Mouse (Mus musculus) monocyte, adult 5-6 weeks (primary cell): ENCODE data around the gene Hhat. TPM values are rescaled to one million over a fixed set of nuclear protein-coding genes. Genes with fewer than 3 reads are reported as not detected.

ENCODE experiments used
- ATAC-seq: fragments of 153-309, 156-312 bp; replicated peaks from 2 replicates; pipeline ENCODE4 v1.8.0; 2017; ENCODE audit warnings: mild to moderate bottlenecking; ENCODE audit not compliant: low TSS enrichment, insufficient number of reproducible peaks, severe bottlenecking, poor library complexity, low FRiP score
- total RNA-seq: library from RNA; stranded (forward); fragments of 200-1000, 200-491, 200-594 nt; gene quantifications from 3 replicates; pipeline ENCODE4 v1.2.3, GENCODE M21; 2017

Hhat gene
- total RNA-seq, 1 experiment from 2014 or later, result 1.7 TPM

DNA sequence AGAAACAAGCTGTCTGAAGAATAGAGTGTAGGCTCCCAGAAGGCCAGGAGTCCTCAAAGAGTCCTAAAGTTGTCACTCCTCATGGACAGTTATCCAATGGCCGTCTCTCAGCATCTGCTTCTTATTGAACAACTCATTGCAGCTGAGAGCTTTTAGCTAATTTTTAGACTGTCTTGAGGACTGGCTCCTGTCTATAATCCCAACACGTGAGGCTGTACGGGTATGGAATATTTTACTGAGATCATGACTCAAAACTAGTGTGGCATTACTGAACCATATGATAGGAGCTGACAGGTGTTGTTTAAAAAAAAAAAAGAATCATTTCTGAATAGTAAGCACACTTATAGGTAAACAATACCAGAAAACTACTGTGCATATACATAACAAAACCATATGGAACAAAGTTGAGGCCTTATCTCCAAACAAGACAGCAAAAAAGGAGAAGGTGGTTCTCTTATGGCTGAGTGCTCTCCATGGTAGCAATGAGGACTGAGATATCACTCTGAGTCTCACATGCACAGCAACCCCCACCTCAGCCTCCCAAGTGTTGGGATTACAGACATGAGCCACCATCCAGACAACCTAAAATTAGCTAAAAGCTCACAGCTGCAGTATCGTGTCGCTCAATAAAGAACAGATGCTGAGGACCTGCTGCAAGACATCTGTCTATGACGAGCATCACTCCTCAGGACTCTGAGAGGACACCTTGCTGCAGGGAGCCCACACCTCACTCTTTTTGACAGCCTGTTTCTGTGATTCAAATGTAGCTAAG, 21.6 kb downstream of the Hhat start:
- no peak for ATAC-seq

DNA sequence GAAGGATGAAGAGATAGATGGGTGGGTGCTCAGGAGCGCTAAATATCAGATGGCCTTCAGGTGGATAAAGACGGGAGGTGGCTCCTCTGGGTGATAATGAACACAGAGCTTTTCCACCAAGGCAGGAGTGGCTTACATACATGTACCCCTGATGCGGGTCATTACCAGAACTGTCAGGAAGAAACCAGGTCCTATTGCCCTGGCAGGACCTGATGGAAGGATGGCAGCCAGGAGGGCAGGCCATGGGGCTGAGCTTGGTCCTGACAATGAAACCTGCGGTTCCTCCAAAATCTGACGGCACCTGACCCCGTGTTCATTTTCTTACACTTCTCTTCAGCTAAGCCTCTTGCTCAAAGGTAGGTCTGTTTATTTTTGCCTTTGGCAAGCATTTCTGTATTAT, 24.8 kb downstream of the Hhat start:
- ATAC-seq, result no peak

DNA sequence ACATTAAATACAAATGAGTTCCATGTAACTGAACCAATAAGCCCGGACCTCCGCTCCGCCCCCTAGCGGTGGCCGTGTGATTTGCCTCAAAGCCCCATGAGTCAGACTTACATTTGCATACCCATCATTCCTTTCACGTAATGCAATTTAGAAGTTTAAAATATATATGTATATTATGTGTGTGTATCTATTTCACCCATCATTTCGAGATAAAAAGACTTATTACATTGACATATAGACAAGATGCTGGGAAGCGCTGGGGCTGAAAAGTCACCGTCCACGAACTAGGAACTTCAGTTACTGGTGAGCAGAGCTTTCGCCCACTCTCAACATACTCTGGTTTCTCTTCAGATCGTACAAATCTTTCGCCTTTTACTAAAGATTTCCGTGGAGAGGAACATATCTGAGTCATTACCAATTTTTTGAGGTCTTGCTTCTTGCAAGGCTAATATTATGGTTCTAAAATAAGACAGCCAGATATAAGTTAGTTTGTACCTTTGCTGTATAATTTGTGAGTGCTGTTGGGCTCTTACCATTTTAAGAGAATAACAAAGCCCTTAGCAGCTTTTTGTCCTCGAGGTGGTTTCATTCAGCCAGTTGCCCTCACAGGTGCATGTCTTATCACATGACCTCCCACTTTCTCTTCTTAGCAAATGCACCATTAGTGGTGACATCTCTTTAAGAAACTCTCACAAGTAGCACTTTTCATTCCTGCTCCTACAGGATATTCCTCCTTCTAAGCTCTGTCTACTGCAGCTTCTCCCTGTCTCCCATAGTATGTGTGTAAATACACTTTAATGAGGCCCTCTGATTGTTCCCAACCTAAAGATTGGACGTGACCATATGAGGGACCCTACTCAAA, 25.6 kb downstream of the Hhat start:
- ATAC-seq, result peak; percentile 46; the same call in 1 of the 2 replicates

DNA sequence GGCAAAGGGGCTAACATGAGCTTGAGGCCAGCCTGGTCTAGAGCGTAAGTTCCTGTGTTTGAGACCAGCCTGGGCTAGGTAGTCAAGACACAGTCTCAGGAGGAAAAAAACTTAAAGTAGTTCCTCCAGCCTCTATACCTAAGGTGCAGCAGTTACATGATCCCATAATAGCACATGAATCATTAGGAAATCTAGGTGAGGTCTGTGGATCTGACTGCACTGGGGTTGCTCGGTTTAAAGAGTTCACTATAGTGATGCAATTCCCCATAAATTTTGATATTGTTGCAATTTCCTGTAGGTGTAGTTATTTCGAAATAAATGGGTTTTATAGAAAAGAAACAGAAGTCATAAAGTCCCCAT, 26.2 kb downstream of the Hhat start:
- no peak for ATAC-seq

DNA sequence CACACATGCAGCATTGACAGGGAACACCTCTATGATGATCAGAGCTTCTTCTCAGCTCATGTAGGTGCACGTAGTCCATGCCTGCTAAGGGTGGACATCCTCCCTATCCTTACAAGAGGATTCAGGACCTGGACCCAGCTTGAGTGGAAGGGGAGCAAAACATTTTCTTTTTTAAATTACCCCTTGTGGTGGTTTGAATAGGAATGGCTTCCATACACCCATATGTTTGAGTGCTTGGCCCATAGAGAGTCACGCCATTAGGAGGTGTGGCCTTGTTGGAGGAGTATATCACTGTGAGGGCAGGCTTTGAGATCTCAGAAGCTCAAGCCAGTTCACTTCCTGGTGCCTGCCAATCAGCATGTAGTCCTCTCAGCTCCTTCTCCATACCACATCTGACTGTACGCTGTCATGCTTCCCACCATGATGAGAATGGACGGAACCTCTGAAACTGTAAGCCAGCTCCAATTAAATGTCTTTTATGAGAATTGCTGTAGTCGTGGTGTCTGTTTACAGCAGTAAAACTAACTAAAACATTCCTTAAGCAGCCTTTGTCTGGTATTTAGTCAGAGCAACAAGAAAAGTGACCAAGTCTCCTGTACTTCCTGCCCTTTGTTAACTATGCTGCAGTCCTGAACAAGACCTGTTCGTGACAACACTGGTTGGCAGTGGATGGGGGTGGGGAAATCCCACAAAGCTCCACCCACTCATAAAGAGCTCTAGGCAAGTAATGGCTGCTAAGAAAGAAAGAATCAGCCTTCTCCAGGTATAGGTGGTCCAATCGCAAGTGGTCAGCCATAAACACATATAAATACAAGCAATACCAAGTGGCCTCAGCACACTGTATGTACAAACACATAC, 28.4 kb downstream of the Hhat start:
- no peak for ATAC-seq

DNA sequence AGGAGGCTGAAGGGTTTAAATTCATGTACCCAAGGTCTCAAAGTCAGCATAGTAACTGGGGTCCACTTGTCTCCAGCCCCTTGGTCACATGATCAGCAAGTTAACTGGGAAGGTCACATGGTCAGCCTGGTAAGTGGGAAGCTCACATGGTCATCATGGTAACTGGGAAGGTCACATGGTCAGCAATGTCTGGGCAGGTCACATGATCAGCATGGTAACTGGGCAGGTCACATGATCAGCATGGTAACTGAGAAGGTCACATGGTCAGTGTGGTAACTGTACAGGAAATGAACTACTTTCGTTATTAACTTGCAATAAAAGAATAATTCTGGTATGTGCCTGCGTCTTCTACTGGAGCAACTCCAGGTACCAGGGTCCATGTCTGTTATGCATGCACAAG, 29.1 kb downstream of the Hhat start:
- no peak for ATAC-seq

DNA sequence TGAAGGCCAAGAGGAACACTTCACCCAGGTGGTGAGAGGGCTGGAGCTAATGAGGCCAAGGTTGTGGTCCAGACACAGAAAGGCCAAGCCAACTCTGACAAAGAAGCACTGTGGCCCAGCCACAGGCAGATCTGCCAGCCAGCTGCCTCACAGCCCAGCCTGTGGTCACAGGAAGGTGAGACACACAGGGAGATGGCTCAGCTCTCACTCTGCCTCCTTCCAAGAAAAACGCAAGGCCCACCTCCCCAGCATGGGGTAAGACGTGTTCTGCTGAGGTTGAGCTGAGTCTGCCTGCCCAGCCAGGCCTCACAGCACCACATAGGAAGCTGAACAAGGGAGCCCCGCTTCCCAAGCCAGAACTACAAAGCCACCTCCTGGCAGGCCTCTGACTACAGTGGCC, 34.5 kb downstream of the Hhat start:
- ATAC-seq, result no peak; the same call in 1 of the 2 replicates

DNA sequence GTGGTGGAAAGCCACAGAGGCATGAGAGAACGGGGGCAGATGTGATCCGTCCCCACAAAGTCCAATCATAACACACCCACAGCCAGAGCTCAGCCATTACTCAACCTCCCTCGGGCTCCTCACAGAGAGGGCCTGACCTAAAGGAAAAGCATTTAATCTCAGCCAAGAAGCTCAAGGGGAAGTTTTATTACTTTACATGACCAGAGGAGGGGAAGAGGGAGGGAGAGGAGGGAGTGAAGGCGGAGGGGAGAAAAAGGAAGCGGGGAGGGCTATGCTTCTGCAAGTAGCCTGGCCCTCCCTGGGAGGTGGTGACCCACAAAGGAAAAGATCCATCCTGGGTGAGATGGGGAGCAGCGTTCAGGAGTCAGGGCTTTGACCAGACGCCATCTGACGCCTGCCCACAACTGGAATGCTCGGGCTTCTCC, 35.0 kb downstream of the Hhat start:
- ATAC-seq, result no peak

DNA sequence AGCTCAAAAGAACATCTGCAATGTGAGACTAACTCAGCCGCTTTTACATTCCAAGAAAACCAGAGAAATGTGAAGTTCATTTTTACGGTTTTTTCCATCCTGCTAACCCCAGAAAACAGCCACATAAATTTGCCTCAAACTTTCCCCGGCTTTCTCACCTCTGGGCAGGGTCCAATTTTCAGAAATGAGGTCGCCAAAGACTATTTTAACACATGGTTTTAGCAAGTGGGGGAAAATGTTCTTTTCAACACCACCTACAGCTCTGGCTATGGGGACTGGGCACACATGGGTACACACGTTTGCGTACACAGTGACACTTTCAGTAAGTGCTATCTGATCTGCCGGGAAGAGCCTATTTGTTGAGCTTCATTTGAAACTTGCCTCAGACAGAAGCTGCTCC, 40.5 kb downstream of the Hhat start:
- ATAC-seq, result no peak

DNA sequence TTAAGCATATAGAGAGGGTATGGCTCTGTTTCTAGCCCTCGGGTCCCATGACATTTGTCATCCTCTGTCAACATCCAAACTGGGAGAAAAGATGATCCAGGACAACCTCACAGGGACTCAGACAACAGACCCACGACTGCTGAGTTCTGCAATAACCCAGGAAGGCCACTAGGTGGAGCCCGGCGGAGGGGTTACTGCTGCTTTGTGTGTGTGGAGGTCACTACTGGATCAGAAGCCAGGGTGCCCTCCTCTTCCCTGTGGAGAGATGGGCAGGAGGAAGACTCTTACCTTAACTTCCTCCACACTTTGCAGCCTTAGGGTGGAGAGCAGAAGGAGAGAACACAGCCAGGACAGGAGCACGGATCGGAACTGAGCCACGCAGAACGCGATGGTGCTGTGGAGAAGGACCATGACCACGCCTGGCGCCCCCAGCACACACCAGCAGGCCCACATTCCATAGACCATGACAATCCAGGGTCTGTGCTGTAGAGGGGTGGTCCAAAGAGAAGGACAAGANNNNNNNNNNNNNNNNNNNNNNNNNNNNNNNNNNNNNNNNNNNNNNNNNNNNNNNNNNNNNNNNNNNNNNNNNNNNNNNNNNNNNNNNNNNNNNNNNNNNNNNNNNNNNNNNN, 43.9 kb downstream of the Hhat start:
- ATAC-seq, result peak; percentile 81

DNA sequence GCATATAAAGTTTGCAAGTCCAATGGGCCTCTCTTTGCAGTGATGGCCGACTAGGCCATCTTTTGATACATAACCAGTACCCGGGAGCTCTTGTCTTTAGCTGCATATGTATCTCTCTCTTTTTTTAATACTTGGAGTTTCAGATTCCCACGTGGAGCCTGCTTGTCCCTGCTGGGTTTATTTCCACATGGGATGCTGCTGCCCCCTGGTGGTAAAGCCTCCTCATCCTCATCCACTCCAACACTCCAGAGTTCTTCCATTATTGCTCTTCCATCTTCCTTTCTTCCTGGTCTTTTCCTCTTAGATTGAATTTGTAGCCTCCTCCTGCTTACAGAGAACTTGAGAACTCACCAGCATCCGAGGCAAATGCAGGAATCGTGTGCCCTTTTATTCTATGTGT, 48.9 kb downstream of the Hhat start:
- no peak for ATAC-seq

DNA sequence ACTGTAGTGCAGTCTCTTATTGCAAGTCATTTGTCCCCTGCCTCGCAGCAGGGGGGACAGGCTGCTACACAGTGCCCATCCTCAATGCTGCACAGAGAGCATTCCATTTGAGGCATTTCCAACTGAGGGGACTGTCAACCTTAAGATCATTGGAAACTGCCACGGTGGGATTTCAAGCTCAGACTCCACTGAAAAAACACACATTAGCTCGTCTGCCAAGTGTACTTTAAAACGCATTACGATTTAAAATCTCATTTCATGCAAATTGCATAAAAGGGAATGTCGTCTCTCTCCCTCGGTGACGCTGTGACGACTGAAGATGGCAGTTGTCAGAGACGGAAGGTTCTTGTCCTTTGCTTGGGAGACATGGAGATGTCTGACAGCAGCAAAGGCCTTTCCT, 50.9 kb downstream of the Hhat start:
- ATAC-seq, result no peak

DNA sequence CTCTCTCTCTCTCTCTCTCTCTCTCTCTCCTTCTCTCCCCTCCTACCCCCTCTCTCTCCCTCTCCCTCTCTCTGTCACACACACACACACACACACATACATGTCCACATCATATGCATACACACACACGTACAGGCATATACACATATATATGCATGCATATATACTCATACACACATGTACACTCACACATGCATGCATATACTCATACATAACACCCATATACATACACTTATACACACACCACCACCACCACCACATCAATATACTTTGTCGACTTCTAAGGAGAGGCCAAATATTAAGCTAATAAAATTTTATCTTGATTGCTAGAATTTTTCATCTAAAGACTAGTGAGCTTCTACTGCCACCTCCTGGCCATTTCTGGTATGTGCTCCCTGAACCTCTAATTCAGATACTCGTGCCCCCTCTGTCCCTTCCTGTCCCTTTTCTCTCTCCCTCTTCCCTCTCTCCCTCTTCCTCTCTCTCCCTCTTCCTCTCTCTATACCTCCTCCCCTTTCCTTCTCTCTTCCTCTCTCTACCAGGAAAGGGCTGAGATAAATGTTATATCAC, 59.2 kb downstream of the Hhat start:
- ATAC-seq, result no peak

DNA sequence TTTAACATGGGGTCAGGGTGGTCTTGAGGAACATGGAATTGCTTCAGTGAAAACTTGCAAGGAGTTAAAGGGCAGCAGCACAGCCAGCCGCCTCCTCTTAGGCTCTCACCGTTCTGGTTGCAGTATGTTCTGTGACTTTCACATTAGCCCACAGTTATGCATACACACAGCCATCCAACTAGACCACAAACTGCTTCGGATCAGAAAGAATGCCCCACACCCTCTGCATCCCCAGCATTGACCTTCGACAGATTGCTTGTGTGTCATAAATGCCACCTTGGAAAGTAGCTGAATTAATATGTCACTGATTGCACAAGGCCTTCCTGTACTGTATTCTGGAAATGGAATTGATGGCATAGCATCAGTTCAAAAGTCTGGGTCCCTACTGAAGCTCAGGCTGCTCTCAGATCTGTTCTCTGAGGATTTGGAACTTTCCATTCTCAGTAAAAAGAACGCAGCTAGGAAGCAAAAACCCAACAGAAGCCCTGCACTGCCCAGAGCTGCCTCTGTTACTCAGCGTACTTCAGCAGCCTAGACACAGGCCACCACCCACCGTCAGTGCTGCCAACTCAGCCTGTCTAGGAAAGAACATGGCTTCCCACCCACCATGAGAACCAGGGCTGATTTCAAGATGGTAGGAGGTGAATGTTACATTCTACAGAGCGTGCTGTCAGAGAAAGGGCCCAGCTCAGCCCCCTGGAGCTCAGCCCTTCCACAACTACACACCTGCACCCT, 70.5 kb downstream of the Hhat start:
- ATAC-seq, result no peak

DNA sequence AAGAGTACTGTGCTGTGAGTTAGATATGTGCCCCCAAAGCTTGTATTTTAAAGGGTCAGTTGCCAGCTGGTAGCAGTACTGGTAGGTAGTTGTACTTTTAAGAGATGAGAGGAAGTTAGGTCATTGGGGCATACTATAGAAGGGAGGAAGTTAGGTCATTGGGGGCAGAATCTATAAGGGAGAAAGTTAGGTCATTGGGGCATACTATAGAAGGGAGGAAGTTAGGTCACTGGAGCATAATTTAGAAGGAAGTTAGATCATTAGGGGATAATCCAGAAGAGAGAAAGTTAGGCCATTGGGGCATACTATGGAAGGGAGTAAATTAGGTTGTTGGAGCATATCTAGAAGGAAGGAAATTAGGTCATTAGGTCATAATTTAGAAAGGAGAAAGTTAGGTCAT, 71.9 kb downstream of the Hhat start:
- ATAC-seq, result no peak

DNA sequence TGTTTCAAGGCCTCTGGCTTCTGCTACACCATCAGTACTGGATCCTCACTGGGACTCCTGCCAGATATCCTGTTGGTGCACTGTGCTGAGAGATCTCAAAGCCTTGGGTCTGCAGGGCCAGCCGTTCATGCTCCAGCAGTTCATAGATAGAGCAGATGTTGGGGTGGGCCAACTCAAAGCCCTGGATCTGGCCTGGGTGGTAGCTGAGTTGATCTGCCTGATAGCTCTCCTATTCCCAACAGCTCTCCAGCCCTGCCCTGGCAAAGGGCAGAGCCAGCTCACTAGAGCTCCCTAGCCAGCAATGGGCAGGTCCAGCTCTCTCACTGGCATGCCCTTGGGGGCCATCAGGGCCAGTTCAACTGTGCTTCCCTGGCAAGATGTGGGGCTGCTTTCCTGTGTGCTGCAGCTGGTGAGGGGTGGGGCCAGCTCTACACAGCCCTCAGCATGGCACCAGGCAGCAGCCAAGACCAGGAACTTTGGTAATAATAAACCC, 74.6 kb downstream of the Hhat start:
- ATAC-seq, result no peak

DNA sequence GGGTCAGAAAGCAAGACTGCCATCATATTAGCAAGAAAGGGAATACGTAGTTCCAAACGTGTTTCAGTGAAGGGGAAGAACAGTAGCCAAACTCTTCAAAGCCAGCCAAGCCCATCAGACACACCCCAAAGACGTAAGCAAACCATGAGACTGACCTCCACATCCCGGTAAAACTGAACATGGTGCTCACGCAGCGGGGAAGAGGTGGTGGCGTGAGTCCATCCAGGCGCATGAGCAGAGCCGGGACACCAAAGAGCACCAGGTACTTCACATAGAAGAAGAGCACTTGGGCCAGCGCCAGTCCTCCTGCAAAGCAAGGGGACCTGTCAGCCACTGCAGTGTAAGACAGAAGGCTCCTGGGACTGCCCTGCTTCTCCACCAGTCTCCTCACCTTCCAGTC, 77.4 kb downstream of the Hhat start:
- ATAC-seq, result no peak

DNA sequence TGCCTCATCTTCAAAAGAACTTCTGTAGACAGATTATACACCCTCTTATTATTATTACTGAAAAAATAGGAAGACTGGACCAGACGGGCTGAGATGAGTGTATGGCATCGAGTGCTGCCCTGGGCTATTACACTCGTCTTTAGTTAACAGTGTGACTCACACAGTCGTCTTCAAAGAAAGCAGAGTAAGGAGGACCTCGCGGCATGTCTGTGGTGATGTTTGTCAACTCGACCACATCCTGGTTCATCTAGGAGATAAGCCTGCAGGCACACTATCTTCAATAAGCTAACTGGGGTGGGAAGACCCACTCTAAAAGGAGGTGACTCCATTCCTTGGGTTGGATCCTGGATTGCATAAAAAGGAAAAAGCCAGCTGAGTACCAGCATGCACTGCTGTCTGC, 78.0 kb downstream of the Hhat start:
- ATAC-seq, result no peak
